Mouse (Mus musculus) fibroblast of lung, adult 2 months (primary cell): ENCODE measurements at regions not wholly inside any gene's neighbourhood (a gene's known extent, or its start where the extent isn't known, plus 50 kb on each side); places are given as distances from the start of the nearest gene placed in this dataset.

Experiments used
- DNase-seq: peaks from one replicate; pipeline ENCODE4 v3.0.0-alpha.2; 2011; ENCODE audit warnings: low read depth

DNA sequence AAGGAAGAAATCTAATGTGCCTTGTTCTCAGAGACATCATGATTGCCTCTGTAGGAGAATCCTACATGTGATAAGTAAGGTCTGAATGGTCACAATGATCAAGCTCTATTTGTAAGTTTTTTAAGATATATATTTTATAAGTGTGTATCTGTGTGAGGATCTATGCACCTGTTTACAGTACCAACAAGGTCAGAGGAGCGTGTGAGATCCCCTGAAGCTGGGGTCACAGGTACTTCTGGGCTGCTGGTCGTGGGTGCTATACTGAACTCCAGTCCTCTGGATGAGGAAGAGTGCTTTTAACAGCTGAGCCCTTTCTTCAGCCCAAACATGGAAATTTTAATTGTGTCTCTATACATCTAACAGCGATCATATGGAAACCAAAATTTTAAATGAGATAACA lies 181.1 kb upstream of the Topaz1 start:
- no peak for DNase-seq

GRCm38 (mm10) chr9:122568691-122569441 lies 178.3 kb upstream of the Topaz1 start:
- DNase-seq = no peak

DNA sequence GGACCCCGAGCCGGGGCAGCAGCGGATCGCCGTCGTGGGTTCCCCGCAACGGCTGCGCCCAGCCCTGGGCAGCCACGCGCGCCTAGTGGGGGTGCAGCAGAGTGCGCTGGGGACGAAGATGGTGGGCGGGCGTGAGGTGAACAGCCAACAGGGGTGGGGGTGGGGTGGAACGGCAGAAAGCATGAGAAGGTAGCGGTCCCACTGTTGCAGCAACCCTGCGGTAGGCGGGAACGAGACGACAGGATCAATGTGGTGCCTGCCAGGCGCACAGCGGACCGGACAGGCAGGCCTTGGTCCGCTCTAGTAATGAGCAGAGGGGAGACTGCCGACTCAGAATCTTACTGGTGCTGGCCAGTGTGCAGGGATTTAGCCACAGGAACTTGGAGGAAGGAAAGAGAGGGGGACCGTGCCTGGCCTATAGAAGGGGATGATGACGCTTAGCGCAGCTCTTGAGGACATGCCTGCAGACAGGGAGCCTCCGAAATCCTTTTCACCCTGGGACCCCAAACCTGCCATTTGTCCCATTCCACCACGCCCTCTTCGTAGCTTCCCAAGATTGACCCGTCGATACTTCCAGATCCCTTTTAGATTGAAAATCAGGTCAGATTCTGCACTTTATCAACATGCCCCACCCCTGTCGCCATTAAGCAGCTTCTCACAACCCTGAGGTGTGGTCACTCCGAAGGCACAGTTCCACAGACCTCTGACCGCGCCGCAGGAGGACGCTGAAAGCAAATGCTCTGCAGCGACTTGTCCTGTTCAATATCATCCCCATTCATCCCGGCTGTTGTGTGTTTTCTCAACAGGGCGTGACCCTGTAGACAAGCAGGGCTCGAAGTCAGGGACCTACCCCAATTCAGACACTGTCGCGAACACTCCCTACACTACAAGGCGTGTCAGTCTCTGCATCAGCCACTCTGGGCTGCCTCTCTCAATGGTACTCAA lies 177.4 kb upstream of the Topaz1 start:
- no peak for DNase-seq

GRCm38 (mm10) chr9:122571001-122571400 lies 176.1 kb upstream of the Topaz1 start:
- DNase-seq = no peak

DNA sequence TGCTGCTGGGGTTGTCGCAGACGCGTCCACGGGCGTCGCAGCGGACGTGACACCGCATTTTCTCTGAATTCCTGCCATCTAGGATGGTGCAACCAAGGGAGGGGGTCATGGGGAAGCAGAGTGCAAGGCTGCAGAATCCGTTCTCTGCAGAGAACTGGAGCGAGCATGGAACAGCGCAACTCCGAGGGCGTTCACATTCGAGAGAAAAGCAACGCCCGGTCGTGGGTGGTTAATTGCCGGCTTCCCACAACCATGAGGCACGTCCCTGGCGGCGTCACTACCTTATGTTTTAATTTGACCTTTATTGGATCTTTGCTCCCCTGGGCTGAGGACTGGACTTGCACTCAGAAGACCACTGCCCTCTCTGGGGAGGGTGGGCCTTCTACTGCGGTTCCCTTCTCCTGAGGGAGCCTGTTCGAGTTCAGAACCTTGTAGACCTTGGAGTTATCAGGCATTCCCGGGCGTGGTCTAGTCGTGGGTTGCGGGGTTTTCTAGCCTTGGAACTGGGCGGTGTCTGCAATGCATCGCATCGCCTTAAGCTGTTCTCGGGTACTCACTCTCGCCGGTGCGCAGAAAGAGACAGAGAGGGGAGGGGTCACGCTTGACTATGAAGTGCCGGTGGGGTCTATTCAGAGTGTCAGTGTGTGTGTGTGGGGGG lies 175.6 kb upstream of the Topaz1 start:
- no peak for DNase-seq

DNA sequence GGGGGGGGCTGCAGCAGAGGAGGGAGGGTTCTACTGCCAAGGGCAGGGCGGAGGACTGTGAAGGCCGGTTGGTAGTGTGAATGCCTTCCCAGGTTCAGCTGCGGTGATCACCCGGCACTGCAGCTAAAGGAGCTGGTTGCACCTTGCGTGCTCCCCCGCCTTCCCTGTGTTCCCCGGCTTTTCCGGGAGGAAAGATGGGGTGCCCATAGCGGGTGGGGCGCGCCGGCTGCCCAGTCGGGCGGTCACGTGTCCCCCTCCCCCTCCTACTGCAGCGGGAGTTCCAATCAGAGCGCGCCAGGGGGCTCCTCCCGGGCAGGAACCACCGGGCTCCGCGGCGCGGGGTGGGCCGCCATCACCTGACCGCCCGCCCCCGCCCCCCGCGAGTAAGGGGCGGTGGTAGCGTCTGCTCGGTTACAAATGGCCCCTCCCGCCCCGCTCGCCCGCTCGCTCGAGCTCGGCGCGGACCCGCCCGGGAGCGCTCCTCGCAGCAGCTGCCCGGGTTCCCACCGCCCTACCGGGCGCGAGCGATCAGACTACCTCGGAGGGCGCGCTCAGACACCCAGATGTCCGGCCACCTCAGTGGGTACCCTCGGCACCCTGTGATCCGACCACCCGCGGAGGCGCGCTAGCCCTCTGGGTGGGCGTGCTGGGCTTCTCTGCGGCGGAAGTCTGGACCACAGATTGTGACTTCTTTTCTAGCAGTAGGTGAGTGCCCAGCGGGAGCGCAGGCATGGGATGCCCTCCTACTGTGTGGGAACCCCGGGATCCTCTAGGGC lies 174.9 kb upstream of the Topaz1 start:
- no peak for DNase-seq

DNA sequence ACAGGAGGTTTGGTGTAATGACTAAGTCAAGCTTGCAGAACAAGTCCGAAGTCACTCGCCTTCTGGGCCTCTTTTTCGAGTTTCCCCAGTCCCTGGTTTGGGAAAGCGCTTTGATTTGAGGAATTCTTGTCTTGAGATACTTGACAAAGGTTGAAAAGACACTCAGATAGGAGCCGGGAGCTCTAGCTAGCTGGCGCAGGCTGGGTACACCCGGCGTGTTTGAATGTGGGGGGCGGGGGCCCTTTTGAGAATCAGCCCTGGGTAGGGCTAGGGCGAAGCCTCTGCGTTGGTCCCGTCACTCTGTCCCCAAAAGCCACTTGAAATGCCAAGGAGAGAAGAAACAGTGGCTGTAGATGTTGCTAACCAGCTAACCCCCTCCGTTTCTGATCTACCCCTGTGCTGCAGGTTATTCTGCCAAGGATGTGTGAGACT lies 174.3 kb upstream of the Topaz1 start:
- no peak for DNase-seq

DNA sequence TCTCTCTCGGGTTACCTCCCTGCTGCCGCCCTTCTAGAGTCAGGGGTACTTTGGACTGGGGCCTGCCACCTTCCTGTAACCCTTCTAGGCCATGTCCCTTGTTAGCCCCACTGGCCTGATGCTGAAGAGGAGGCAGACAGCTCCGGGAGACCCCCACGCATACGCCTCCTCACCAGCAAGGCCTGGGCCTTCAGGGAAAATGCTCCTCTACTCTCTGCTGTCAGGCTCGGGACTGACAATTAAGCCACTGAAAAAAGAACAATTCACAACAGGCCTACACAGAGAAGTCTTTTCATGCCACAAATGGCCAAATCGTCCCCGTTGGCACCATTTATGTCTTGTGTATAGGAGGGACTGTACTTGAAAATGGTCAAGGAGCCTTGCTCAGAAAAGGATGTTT lies 161.9 kb upstream of the Topaz1 start:
- no peak for DNase-seq

DNA sequence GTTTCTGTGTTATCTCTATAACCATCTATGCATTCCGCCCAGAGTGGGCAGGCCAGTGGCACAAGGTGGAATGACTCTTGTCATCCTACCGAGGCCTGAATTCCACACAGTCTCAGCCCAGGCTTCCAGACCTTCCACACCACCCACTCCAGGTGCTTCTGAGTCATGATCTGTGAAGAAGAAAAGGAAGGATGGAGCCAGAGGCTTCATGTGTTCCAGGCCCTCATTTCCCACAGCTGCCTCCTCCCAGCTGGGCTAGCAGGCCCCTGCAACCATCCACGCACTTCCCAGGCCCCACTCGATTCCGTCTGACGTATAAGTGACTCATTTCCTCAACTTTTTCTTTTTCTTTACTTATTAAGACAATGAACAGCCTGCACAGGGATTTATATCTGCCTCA lies 160.7 kb upstream of the Topaz1 start:
- no peak for DNase-seq

DNA sequence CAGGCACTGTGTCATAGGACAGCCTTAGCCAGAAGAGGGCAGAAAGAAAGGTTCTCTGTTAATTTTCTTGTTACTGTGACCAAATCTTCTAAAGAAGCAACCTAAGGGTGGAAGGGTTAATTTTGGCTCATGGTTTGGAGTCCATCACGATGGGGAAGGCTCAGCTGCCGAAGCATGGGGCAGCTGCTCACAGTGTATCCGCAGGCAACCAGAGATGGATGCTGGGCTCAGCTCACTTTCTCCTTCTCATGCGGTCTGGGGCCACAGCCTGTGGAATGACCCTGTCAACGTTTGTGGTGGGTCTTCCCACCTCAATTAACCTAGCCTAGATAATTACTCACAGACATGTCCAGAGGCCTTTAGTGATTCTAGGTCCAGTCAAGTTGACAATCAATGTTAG lies 160.2 kb upstream of the Topaz1 start:
- DNase-seq = no peak

DNA sequence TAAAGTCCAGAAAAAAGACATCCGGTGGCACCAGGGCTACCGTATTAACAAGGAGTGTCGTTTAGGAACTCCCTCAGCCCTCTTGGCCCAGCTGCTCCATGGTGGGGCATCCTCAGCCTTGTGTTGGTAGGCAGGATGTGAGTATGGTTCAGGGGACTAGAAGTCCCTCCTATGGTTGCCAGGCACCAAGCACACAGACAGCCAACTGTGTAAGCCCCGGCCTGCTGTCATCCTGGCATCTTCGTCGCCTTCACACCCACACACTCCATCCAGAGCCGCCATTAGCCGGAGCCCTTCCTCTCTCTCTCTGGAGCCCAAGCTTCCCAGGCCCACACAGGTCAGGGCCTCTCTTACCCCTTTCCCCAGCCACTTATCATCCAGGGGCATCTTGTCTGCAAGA lies 158.9 kb upstream of the Topaz1 start:
- DNase-seq = no peak

- DNase-seq = no peak
Measured at GRCm38 (mm10) chr9:122592820-122593615, 154.1 kb upstream of the Topaz1 start.

GRCm38 (mm10) chr9:122595120-122595943 lies 151.8 kb upstream of the Topaz1 start:
- no peak for DNase-seq

DNA sequence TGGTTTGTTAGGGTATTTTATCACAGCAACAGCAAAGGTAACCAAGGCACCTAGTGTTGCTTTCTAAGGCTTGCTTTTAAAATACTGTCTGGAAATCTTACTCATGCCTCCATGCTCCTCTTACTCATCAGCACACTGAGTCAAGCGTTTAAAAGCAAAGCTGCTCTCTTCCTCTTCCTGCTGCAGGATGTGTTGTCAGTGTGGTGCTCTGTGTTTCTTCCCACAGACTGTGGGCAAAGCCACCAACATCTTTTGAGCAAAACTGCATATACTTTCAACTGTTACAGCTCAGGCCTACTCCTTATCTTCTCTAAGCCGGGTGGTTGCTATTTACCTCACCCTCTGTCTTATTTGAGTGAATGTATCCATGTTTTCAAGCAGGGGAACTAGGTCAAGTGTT lies 144.0 kb upstream of the Topaz1 start:
- DNase-seq = no peak

DNA sequence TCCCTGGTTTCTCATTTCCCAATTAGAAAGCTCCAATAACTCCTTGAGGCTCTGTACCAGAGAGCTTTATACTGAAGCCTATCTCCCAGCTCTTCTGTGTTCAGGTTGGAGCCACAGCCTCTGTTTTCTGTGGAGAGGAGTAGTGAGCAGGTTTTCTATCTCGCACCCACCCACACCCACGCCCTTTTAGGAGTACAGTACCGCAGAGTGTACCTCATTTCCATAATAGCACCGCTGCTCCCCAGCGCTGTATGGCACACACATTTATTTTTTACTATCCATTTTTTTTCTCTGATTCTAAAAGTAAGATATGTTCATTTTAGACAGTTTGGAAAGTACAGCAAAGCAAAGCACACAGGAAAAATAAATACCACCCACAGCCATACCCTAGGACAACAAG lies 137.5 kb upstream of the Topaz1 start:
- DNase-seq = no peak

DNA sequence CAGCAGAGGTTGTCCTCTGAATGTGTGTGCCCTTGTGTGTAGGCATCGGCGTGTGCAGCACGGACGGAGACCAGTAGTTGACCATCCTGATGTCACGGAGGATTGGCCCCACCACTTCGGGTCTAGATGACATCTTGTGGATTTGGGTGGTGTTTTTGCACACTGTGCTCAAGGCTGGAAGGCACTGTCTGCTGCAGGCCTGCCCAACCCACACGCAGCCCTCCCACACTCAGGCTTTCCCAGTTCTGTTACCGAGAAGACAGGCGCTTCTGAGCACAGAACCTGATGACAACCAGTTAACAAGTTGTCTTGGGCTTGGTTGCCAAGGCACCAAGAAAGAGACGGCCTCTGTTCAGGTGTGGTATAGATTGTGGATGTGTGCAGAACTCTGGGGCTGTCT lies 136.2 kb upstream of the Topaz1 start:
- DNase-seq = no peak

DNA sequence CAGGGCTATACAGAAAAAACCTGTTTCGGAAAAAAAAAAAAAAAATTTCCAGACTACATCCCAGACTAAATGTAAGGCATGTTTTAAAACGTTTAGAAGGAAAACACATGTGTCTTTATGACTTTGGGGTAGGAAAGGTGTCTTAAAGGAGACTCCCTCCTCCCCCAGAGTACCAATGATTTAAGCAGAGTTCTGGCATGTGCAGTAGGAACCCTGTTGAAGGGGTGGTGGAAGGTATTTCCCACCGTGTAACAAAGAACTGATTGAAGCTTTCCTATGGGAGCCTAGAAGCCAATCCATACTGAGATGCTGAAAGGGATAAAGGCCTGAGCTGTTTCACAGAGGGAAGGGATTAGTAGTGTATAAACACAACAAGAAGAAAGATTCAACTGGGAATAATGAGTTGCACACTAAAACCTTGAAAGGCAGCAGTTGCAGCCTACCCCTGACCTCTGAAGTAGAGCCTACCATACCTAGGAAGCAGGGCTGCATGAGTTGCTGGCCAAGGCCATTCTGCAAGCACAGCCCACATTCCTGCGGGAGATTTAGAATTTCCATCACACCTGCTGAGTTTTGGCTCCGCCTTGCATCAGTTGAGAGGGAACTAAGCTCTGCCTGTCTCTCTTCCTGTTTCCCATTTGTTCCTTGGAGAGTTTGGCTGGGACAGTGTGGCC lies 132.4 kb upstream of the Topaz1 start:
- no peak for DNase-seq

GRCm38 (mm10) chr9:122615351-122615750 lies 131.8 kb upstream of the Topaz1 start:
- DNase-seq = no peak

- no peak for DNase-seq
Measured at GRCm38 (mm10) chr9:122617793-122618192, 129.4 kb upstream of the Topaz1 start.

DNA sequence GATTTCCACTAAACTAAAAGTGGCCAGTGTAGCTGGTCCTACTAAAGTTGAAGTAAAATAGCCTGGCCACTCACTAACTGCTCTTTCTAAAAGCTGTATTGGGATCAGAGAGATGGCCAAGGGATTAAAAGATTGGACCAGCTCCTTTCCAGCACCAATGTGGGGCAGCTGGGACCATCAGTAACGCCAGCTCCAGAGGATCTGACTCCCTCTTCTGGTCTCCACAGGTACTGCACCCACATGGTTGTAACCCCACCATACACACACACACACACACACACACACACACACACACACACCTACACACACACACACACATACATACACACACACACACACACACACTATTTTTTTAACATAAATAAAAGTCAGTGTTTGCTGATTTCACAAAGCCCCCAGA lies 122.1 kb upstream of the Topaz1 start:
- no peak for DNase-seq
